Mouse (Mus musculus) C2C12 (cell line): ENCODE data around the gene Nxn.

Experiments
- CEBPB ChIP-seq: IDR thresholded peaks from one replicate; pipeline ENCODE4 v1.6.1; 2011; ENCODE audit warnings: low read depth, mild to moderate bottlenecking, control low read depth, moderate library complexity
- MAX ChIP-seq: IDR thresholded peaks from one replicate; pipeline ENCODE4 v1.6.1; 2011; ENCODE audit warnings: mild to moderate bottlenecking, control low read depth

DNA sequence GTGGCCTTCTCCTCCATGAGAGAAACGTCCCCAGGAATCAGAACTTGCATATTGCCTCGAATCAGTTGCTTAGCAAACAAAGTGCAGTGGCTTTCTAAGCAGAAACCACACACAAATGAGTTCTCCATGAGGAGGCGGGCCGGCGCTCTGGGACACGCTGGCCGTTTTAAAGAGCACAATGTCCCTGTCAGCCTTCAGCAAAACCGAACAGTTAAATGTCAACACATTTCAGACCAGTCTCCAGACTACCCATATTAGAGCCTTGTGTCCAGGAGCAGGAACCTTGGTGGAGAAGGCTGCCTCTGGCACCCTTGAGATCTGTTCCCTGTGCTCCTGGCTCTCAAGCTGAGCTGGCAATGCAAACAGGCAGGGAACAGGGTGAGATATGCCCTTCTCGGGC is 101.7 kb downstream of the Nxn start:
- TF ChIP-seq CEBPB: no peak
- TF ChIP-seq MAX: no peak
